Mouse (Mus musculus): Measurements from ENCODE around the gene 4932438A13Rik. TPM values are rescaled to one million over a fixed set of nuclear protein-coding genes. Genes with fewer than 3 reads are reported as not detected.

4932438A13Rik gene
- 45.3 and 51.9 TPM in 2 replicates for polyA plus RNA-seq (2014; fragmentation: Nextera tagmentation; extraction: Ambion mirVana)

GRCm38 (mm10) chr3:36862721-36863275, at the start of gene 4932438A13Rik:
TSS of gene 4932438A13Rik (plus strand) at chr3:36863104.
- peak; percentile 99 for ATAC-seq (replicated peaks; ENCODE audit: low FRiP score)
- H3K9ac ChIP-seq (ENCODE audit: low read length), result peak within 1 kb of the TSS; percentile 71
- 1% methylated on average over 35 of the region's 38 CpGs for WGBS
- peak within 1 kb of the TSS; percentile 74 for H3K4me2 ChIP-seq (ENCODE audit: low read depth, low read length, severe bottlenecking)
- peak; percentile 98 for DNase-seq (ENCODE audit: low spot score)
- no peak within 1 kb of the TSS for H3K27ac ChIP-seq (ENCODE audit: low read depth, low read length)
- H3K9me3 ChIP-seq (ENCODE audit: control insufficient read depth, low read length), result no peaks in the 10 kb centered on the region
- H3K4me1 ChIP-seq (replicated peaks; ENCODE audit: control insufficient read depth, insufficient read depth, low read length), result no peaks in the 10 kb centered on the region
- no peaks in the 10 kb centered on the region for H3K27me3 ChIP-seq (ENCODE audit: control insufficient read depth, insufficient read depth, low read length)
- peak within 1 kb of the TSS; percentile 53 for H3K4me3 ChIP-seq (ENCODE audit: low read depth, low read length)
- no peaks in the 10 kb centered on the region for H3K36me3 ChIP-seq (ENCODE audit: control insufficient read depth, insufficient read depth, low read length)

- ATAC-seq (replicated peaks; ENCODE audit: low FRiP score) (no peak), DNase-seq (ENCODE audit: low spot score) (no peak)
- Histone ChIP-seq H3K27me3 (ENCODE audit: control insufficient read depth, insufficient read depth, low read length) (no peaks in the 10 kb centered on the region), H3K36me3 (ENCODE audit: control insufficient read depth, insufficient read depth, low read length) (no peaks in the 10 kb centered on the region), H3K9me3 (ENCODE audit: control insufficient read depth, low read length) (no peaks in the 10 kb centered on the region), H3K4me2 (ENCODE audit: low read depth, low read length, severe bottlenecking) (no peak overlapping the region), H3K4me1 (replicated peaks; ENCODE audit: control insufficient read depth, insufficient read depth, low read length) (no peaks in the 10 kb centered on the region), H3K9ac (ENCODE audit: low read length) (no peak overlapping the region), H3K27ac (ENCODE audit: low read depth, low read length) (no peak overlapping the region), H3K4me3 (ENCODE audit: low read depth, low read length) (no peak overlapping the region)
- WGBS, result 87% methylated on average over 5 of the region's 5 CpGs
These were observed 46.3 kb upstream of the 4932438A13Rik start for GRCm38 (mm10) chr3:36816633-36817032.

GRCm38 (mm10) chr3:36819402-36819801, 43.5 kb upstream of the 4932438A13Rik start:
- WGBS, result 74% methylated on average over 7 of the region's 7 CpGs
- no peaks in the 10 kb centered on the region for H3K9me3 ChIP-seq (ENCODE audit: control insufficient read depth, low read length)
- H3K27ac ChIP-seq (ENCODE audit: low read depth, low read length), result no peak overlapping the region
- H3K36me3 ChIP-seq (ENCODE audit: control insufficient read depth, insufficient read depth, low read length), result no peaks in the 10 kb centered on the region
- no peaks in the 10 kb centered on the region for H3K27me3 ChIP-seq (ENCODE audit: control insufficient read depth, insufficient read depth, low read length)
- H3K4me1 ChIP-seq (replicated peaks; ENCODE audit: control insufficient read depth, insufficient read depth, low read length), result no peaks in the 10 kb centered on the region
- DNase-seq (ENCODE audit: low spot score), result no peak
- ATAC-seq (replicated peaks; ENCODE audit: low FRiP score), result no peak
- H3K9ac ChIP-seq (ENCODE audit: low read length), result no peak overlapping the region
- no peak overlapping the region for H3K4me2 ChIP-seq (ENCODE audit: low read depth, low read length, severe bottlenecking)
- H3K4me3 ChIP-seq (ENCODE audit: low read depth, low read length), result no peak overlapping the region

- no peaks in the 10 kb centered on the region for H3K9me3 ChIP-seq (ENCODE audit: control insufficient read depth, low read length)
- ATAC-seq (replicated peaks; ENCODE audit: low FRiP score), result no peak
- no peaks in the 10 kb centered on the region for H3K36me3 ChIP-seq (ENCODE audit: control insufficient read depth, insufficient read depth, low read length)
- no peaks in the 10 kb centered on the region for H3K4me1 ChIP-seq (replicated peaks; ENCODE audit: control insufficient read depth, insufficient read depth, low read length)
- DNase-seq (ENCODE audit: low spot score), result no peak
- no peak overlapping the region for H3K27ac ChIP-seq (ENCODE audit: low read depth, low read length)
- H3K9ac ChIP-seq (ENCODE audit: low read length), result no peak overlapping the region
- no peak overlapping the region for H3K4me3 ChIP-seq (ENCODE audit: low read depth, low read length)
- no peaks in the 10 kb centered on the region for H3K27me3 ChIP-seq (ENCODE audit: control insufficient read depth, insufficient read depth, low read length)
- WGBS, result 90% methylated on average over 9 of the region's 9 CpGs
- H3K4me2 ChIP-seq (ENCODE audit: low read depth, low read length, severe bottlenecking), result no peak overlapping the region
These were observed 41.9 kb upstream of the 4932438A13Rik start for GRCm38 (mm10) chr3:36821037-36821436.

- H3K9me3 ChIP-seq (ENCODE audit: control insufficient read depth, low read length), result no peaks in the 10 kb centered on the region
- no peak overlapping the region for H3K9ac ChIP-seq (ENCODE audit: low read length)
- no peak overlapping the region for H3K27ac ChIP-seq (ENCODE audit: low read depth, low read length)
- H3K27me3 ChIP-seq (ENCODE audit: control insufficient read depth, insufficient read depth, low read length), result no peaks in the 10 kb centered on the region
- H3K4me3 ChIP-seq (ENCODE audit: low read depth, low read length), result no peak overlapping the region
- no peaks in the 10 kb centered on the region for H3K36me3 ChIP-seq (ENCODE audit: control insufficient read depth, insufficient read depth, low read length)
- no peak for ATAC-seq (replicated peaks; ENCODE audit: low FRiP score)
- no peaks in the 10 kb centered on the region for H3K4me1 ChIP-seq (replicated peaks; ENCODE audit: control insufficient read depth, insufficient read depth, low read length)
- DNase-seq (ENCODE audit: low spot score), result no peak
- H3K4me2 ChIP-seq (ENCODE audit: low read depth, low read length, severe bottlenecking), result no peak overlapping the region
- WGBS, result 79% methylated on average over 1 of the region's 1 CpGs
These were observed 37.8 kb upstream of the 4932438A13Rik start for GRCm38 (mm10) chr3:36825098-36825497.

- H3K27me3 ChIP-seq (ENCODE audit: control insufficient read depth, insufficient read depth, low read length), result no peaks in the 10 kb centered on the region
- whole genome bisulfite sequencing, result 94% methylated on average over 4 of the region's 4 CpGs
- H3K9ac ChIP-seq (ENCODE audit: low read length), result no peak overlapping the region
- H3K4me2 ChIP-seq (ENCODE audit: low read depth, low read length, severe bottlenecking), result no peak overlapping the region
- ATAC-seq (replicated peaks; ENCODE audit: low FRiP score) (no peak), DNase-seq (ENCODE audit: low spot score) (no peak)
- no peaks in the 10 kb centered on the region for H3K4me1 ChIP-seq (replicated peaks; ENCODE audit: control insufficient read depth, insufficient read depth, low read length)
- H3K36me3 ChIP-seq (ENCODE audit: control insufficient read depth, insufficient read depth, low read length), result no peaks in the 10 kb centered on the region
- H3K9me3 ChIP-seq (ENCODE audit: control insufficient read depth, low read length), result no peaks in the 10 kb centered on the region
- H3K4me3 ChIP-seq (ENCODE audit: low read depth, low read length), result no peak overlapping the region
- H3K27ac ChIP-seq (ENCODE audit: low read depth, low read length), result no peak overlapping the region
These were observed 37.4 kb upstream of the 4932438A13Rik start for GRCm38 (mm10) chr3:36825554-36825953.

GRCm38 (mm10) chr3:36827274-36828025, 35.5 kb upstream of the 4932438A13Rik start:
- Histone ChIP-seq H3K27me3 (ENCODE audit: control insufficient read depth, insufficient read depth, low read length) (no peaks in the 10 kb centered on the region), H3K4me1 (replicated peaks; ENCODE audit: control insufficient read depth, insufficient read depth, low read length) (no peaks in the 10 kb centered on the region), H3K9ac (ENCODE audit: low read length) (no peak overlapping the region), H3K4me2 (ENCODE audit: low read depth, low read length, severe bottlenecking) (no peak overlapping the region), H3K36me3 (ENCODE audit: control insufficient read depth, insufficient read depth, low read length) (no peaks in the 10 kb centered on the region), H3K27ac (ENCODE audit: low read depth, low read length) (no peak overlapping the region), H3K4me3 (ENCODE audit: low read depth, low read length) (no peak overlapping the region), H3K9me3 (ENCODE audit: control insufficient read depth, low read length) (no peaks in the 10 kb centered on the region)
- ATAC-seq (replicated peaks; ENCODE audit: low FRiP score), result no peak
- 58% methylated on average over 8 of the region's 8 CpGs for WGBS
- no peak for DNase-seq (ENCODE audit: low spot score)

GRCm38 (mm10) chr3:36830218-36830617, 32.7 kb upstream of the 4932438A13Rik start:
- H3K36me3 ChIP-seq (ENCODE audit: control insufficient read depth, insufficient read depth, low read length), result no peaks in the 10 kb centered on the region
- H3K4me3 ChIP-seq (ENCODE audit: low read depth, low read length), result no peak overlapping the region
- H3K27ac ChIP-seq (ENCODE audit: low read depth, low read length), result no peak overlapping the region
- DNase-seq (ENCODE audit: low spot score), result no peak
- no peaks in the 10 kb centered on the region for H3K27me3 ChIP-seq (ENCODE audit: control insufficient read depth, insufficient read depth, low read length)
- H3K9ac ChIP-seq (ENCODE audit: low read length), result no peak overlapping the region
- no peaks in the 10 kb centered on the region for H3K4me1 ChIP-seq (replicated peaks; ENCODE audit: control insufficient read depth, insufficient read depth, low read length)
- ATAC-seq (replicated peaks; ENCODE audit: low FRiP score), result no peak
- H3K4me2 ChIP-seq (ENCODE audit: low read depth, low read length, severe bottlenecking), result no peak overlapping the region
- WGBS, result 92% methylated on average over 3 of the region's 3 CpGs
- H3K9me3 ChIP-seq (ENCODE audit: control insufficient read depth, low read length), result no peaks in the 10 kb centered on the region

- no peak for ATAC-seq (replicated peaks; ENCODE audit: low FRiP score)
These were observed 28.5 kb upstream of the 4932438A13Rik start for GRCm38 (mm10) chr3:36834426-36834825.

More at GRCm38 (mm10) chr3:36834426-36834825, 28.5 kb upstream of the 4932438A13Rik start:
- H3K4me1 ChIP-seq (replicated peaks; ENCODE audit: control insufficient read depth, insufficient read depth, low read length), result no peaks in the 10 kb centered on the region; the same call in 1 of the 2 replicates
- DNase-seq (ENCODE audit: low spot score), result no peak
- 71% methylated on average over 4 of the region's 4 CpGs for whole genome bisulfite sequencing
- H3K9ac ChIP-seq (ENCODE audit: low read length), result no peak overlapping the region
- H3K27me3 ChIP-seq (ENCODE audit: control insufficient read depth, insufficient read depth, low read length), result no peaks in the 10 kb centered on the region
- H3K4me3 ChIP-seq (ENCODE audit: low read depth, low read length), result no peak overlapping the region
- H3K36me3 ChIP-seq (ENCODE audit: control insufficient read depth, insufficient read depth, low read length), result no peaks in the 10 kb centered on the region
- no peak overlapping the region for H3K27ac ChIP-seq (ENCODE audit: low read depth, low read length)
- H3K9me3 ChIP-seq (ENCODE audit: control insufficient read depth, low read length), result no peaks in the 10 kb centered on the region
- no peak overlapping the region for H3K4me2 ChIP-seq (ENCODE audit: low read depth, low read length, severe bottlenecking)
